ENCODE assay signal across 22 mouse cellular contexts in the genomic region with DNA sequence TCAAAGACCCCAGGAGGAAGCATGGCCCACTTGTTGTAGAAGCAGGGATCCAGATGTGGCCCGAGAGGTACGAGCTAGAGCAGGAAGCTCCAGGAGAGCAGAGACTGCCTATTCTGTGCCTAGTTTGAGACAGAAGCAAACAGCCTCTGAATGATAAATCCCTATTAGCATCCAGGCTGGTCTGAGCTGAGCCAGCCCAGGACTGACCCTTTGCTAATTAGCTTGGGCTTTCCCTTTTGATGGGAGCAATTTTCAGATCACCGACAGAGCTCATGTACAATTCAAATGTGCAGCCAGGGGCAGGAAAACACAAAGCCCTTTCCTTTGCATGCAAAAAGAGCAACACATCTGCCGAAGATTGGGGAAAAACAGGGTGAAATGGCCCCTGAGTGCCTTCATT. TPM values are rescaled to one million over a fixed set of nuclear protein-coding genes. Genes with fewer than 3 reads are reported as not detected.
DNase-seq lines count a peak whose midpoint lies in the region; ATAC-seq lines count a peak whose summit lies in the region.
"Had no signal": no experiment of that assay in that cellular context is flagged by ENCODE, and none has a peak within 500 bp of the region (broad histone marks: within the 10 kb centered on the region; RNA-seq: fewer than 3 reads in every experiment).

No protein-coding gene starts in this region.

- H3K36me3 ChIP-seq in forebrain, embryonic 13.5 days (ENCODE audit: poor library complexity, severe bottlenecking) = no peaks in the 10 kb centered on the region
- H3K36me3 ChIP-seq in forebrain, embryonic 11.5 days (ENCODE audit: control insufficient read depth, insufficient read depth, low read length) = no peaks in the 10 kb centered on the region
- no peaks in the 10 kb centered on the region for H3K36me3 ChIP-seq in neural tube, embryonic 14.5 days (ENCODE audit: control insufficient read depth, insufficient read depth, low read length)
- H3K36me3 ChIP-seq in midbrain, embryonic 13.5 days = no peaks in the 10 kb centered on the region
- H3K36me3 ChIP-seq: heart, embryonic 15.5 days; intestine, embryonic 15.5 days; limb, embryonic 15.5 days had no signal

- H3K27ac ChIP-seq in forebrain, embryonic 13.5 days = peak overlapping the region; percentile 20; the same call in 1 of the 2 replicates
- H3K27ac ChIP-seq in forebrain, embryonic 11.5 days (ENCODE audit: low read depth, low read length) = no peak overlapping the region
- 0 out of 2 replicates have a peak overlapping the region, but pooled peaks have one; percentile 48 for H3K27ac ChIP-seq in neural tube, embryonic 14.5 days (ENCODE audit: low read depth, low read length)
- peak overlapping the region; percentile 80 for H3K27ac ChIP-seq in midbrain, embryonic 13.5 days
- H3K27ac ChIP-seq: heart, embryonic 15.5 days; intestine, embryonic 15.5 days; left cerebral cortex, adult 2 months; limb, embryonic 15.5 days; liver, embryonic 14.5 days had no signal

- peaks cover 23% of the 10 kb centered on the region for H3K4me1 ChIP-seq in forebrain, embryonic 13.5 days
- 0 out of 2 replicates have a peak, but pooled peaks cover 4% of the 10 kb centered on the region for H3K4me1 ChIP-seq in forebrain, embryonic 11.5 days (replicated peaks; ENCODE audit: control insufficient read depth, insufficient read depth, low read length)
- peaks cover 9% of the 10 kb centered on the region; the same call in 1 of the 2 replicates for H3K4me1 ChIP-seq in neural tube, embryonic 14.5 days (ENCODE audit: control insufficient read depth, insufficient read depth, low read length)
- peaks cover 38% of the 10 kb centered on the region for H3K4me1 ChIP-seq in midbrain, embryonic 13.5 days (replicated peaks)
- H3K4me1 ChIP-seq: heart, embryonic 15.5 days; intestine, embryonic 15.5 days; limb, embryonic 15.5 days had no signal

- peak overlapping the region; percentile 30; the same call in 1 of the 2 replicates for H3K9ac ChIP-seq in forebrain, embryonic 13.5 days
- no peak overlapping the region for H3K9ac ChIP-seq in forebrain, embryonic 11.5 days (ENCODE audit: low read length)
- H3K9ac ChIP-seq in neural tube, embryonic 14.5 days (replicated peaks; ENCODE audit: low read depth, low read length) = no peak overlapping the region
- no peak overlapping the region for H3K9ac ChIP-seq in midbrain, embryonic 13.5 days (replicated peaks)
- H3K9ac ChIP-seq: heart, embryonic 15.5 days; intestine, embryonic 15.5 days; limb, embryonic 15.5 days; liver, embryonic 14.5 days had no signal

- no peak overlapping the region for H3K4me2 ChIP-seq in forebrain, embryonic 13.5 days
- H3K4me2 ChIP-seq in forebrain, embryonic 11.5 days (ENCODE audit: low read depth, low read length, severe bottlenecking) = no peak overlapping the region
- H3K4me2 ChIP-seq in neural tube, embryonic 14.5 days (ENCODE audit: low read depth, low read length) = no peak overlapping the region
- no peak overlapping the region for H3K4me2 ChIP-seq in midbrain, embryonic 13.5 days (replicated peaks)
- H3K4me2 ChIP-seq: heart, embryonic 15.5 days; intestine, embryonic 15.5 days; limb, embryonic 15.5 days had no signal

- ATAC-seq in forebrain, embryonic 13.5 days = peak; percentile 48; the same call in 1 of the 2 replicates
- ATAC-seq in forebrain, embryonic 11.5 days (replicated peaks; ENCODE audit: low FRiP score) = no peak
- no peak for ATAC-seq in neural tube, embryonic 14.5 days (ENCODE audit: low read depth)
- ATAC-seq in midbrain, embryonic 13.5 days = peak; percentile 77
- ATAC-seq: intestine, embryonic 15.5 days had no signal

- no peaks in the 10 kb centered on the region for H3K9me3 ChIP-seq in forebrain, embryonic 13.5 days (replicated peaks)
- H3K9me3 ChIP-seq in forebrain, embryonic 11.5 days (ENCODE audit: control insufficient read depth, low read length) = no peaks in the 10 kb centered on the region
- H3K9me3 ChIP-seq in neural tube, embryonic 14.5 days (ENCODE audit: control insufficient read depth, low read length) = no peaks in the 10 kb centered on the region
- no peaks in the 10 kb centered on the region for H3K9me3 ChIP-seq in midbrain, embryonic 13.5 days
- H3K9me3 ChIP-seq: heart, embryonic 15.5 days; intestine, embryonic 15.5 days; limb, embryonic 15.5 days had no signal

- no peak overlapping the region for H3K4me3 ChIP-seq in forebrain, embryonic 13.5 days
- H3K4me3 ChIP-seq in forebrain, embryonic 11.5 days (ENCODE audit: low read depth, low read length) = no peak overlapping the region
- no peak overlapping the region for H3K4me3 ChIP-seq in neural tube, embryonic 14.5 days (ENCODE audit: low read depth, low read length)
- no peak overlapping the region for H3K4me3 ChIP-seq in midbrain, embryonic 13.5 days (replicated peaks)
- H3K4me3 ChIP-seq: heart, embryonic 15.5 days; intestine, embryonic 15.5 days; left cerebral cortex, adult 2 months; limb, embryonic 15.5 days; myocyte had no signal

- H3K27me3 ChIP-seq in forebrain, embryonic 13.5 days = no peaks in the 10 kb centered on the region
- H3K27me3 ChIP-seq in forebrain, embryonic 11.5 days (ENCODE audit: control insufficient read depth, insufficient read depth, low read length) = no peaks in the 10 kb centered on the region
- H3K27me3 ChIP-seq in neural tube, embryonic 14.5 days (ENCODE audit: control insufficient read depth, insufficient read depth, low read length) = no peaks in the 10 kb centered on the region
- H3K27me3 ChIP-seq in midbrain, embryonic 13.5 days = no peaks in the 10 kb centered on the region
- H3K27me3 ChIP-seq: heart, embryonic 15.5 days; intestine, embryonic 15.5 days; limb, embryonic 15.5 days had no signal

- no peak for DNase-seq in forebrain, embryonic 11.5 days (ENCODE audit: low spot score)
- DNase-seq in neural tube, embryonic 10.5 days (ENCODE audit: extremely low spot score, low spot score) = no peak
- no peak for DNase-seq in testis, postnatal 10 days (ENCODE audit: low spot score)
- DNase-seq in heart, adult 18-20 months = no peak
- no peak for DNase-seq in urinary bladder, adult 18-20 months (ENCODE audit: low spot score in 2 of 2)
- DNase-seq: cerebellum, adult 11-12 months; cerebellum, postnatal 14 days; gastrocnemius, postnatal 36 days; thymus, adult 2 months had no signal

- WGBS in forebrain, embryonic 13.5 days = 9% methylated on average over 4 of the region's 4 CpGs
- WGBS in forebrain, embryonic 11.5 days = 29% methylated on average over 4 of the region's 4 CpGs
- WGBS in neural tube, embryonic 14.5 days = 45% methylated on average over 4 of the region's 4 CpGs
- 15% methylated on average over 4 of the region's 4 CpGs for WGBS in midbrain, embryonic 13.5 days

RNA-seq across cellular contexts. Expression of gene Csmd2, which starts 54.2 kb away (rescaled TPM):
- 4.5 and 5.1 TPM in 2 replicates for polyA plus RNA-seq in forebrain, embryonic 13.5 days (2015; fragmentation: Nextera tagmentation; extraction: Ambion mirVana)
- 1.3 and 1.6 TPM in 2 replicates for polyA plus RNA-seq in forebrain, embryonic 11.5 days (2014; fragmentation: Nextera tagmentation; extraction: Ambion mirVana)
- polyA plus RNA-seq in neural tube, embryonic 14.5 days (2014; fragmentation: Nextera tagmentation; extraction: Ambion mirVana) = 10.5 and 14.5 TPM in 2 replicates
- 7.7 and 9.2 TPM in 2 replicates for polyA plus RNA-seq in midbrain, embryonic 13.5 days (2015; fragmentation: Nextera tagmentation; extraction: Ambion mirVana)
- not detected for total RNA-seq in heart, adult 18-20 months (2021)
- total RNA-seq: gastrocnemius, adult 18-20 months; gastrocnemius, postnatal 36 days; megakaryocyte-erythroid progenitor cell, adult 5-6 weeks; neutrophil, adult 5-6 weeks had no signal
- polyA plus RNA-seq: myocyte; urinary bladder, adult 2 months had no signal

Comparison
In these comparisons a context has a peak if more than half of its experiments do, and no peak if none do; other contexts are left out.
1. ATAC-seq: peak in forebrain, embryonic 13.5 days (single experiment) and midbrain, embryonic 13.5 days (single experiment); none in forebrain, embryonic 11.5 days (single experiment) and neural tube, embryonic 14.5 days (single experiment).